Mouse (Mus musculus): Measurements from ENCODE around the gene Golga3. TPM values are rescaled to one million over a fixed set of nuclear protein-coding genes. Genes with fewer than 3 reads are reported as not detected.

Golga3 gene
- polyA plus RNA-seq, 1 experiment from 2014 or later = 8.1 TPM

DNA sequence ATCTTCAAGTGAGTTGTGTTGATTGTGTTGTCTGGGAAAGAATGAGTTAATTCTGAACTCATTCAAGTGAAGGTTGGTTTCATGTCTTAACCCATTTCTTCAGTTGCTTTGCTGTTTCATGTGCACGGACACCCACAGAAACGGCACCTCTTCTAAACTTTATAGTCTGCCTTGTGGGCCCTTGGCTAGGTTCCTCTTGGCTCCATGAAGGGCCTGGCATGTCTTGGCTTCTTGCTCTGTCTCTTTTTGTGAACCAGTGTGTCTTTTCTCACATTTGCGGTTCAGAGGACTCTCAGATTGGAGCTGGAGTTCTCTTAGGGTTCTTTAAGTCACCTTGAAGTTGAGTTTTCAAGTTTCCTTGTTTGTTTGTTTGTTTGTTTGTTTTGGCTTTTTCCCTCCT lies 48.6 kb downstream of the Golga3 start:
- no peak overlapping the region for H3K4me2 ChIP-seq (replicated peaks; ENCODE audit: low read depth)
- no peaks in the 10 kb centered on the region for H3K9me3 ChIP-seq (ENCODE audit: control insufficient read depth)
- peaks cover 52% of the 10 kb centered on the region for H3K36me3 ChIP-seq (ENCODE audit: control insufficient read depth, insufficient read depth)
- no peak overlapping the region for H3K27ac ChIP-seq (ENCODE audit: low read depth, low read length)
- no peaks in the 10 kb centered on the region for H3K4me1 ChIP-seq (replicated peaks; ENCODE audit: control insufficient read depth, insufficient read depth, low read length)
- WGBS = 92% methylated on average over 3 of the region's 3 CpGs
- TF ChIP-seq CTCF (IDR thresholded peaks at IDR 0.05; ENCODE audit: low read depth) = no peak
- H3K27me3 ChIP-seq (replicated peaks; ENCODE audit: control insufficient read depth, insufficient read depth, low read length) = no peaks in the 10 kb centered on the region
- no peak overlapping the region for H3K4me3 ChIP-seq (ENCODE audit: low read depth, low read length)
- no peak for ATAC-seq
- H3K9ac ChIP-seq (ENCODE audit: low read depth, low read length) = no peak overlapping the region

DNA sequence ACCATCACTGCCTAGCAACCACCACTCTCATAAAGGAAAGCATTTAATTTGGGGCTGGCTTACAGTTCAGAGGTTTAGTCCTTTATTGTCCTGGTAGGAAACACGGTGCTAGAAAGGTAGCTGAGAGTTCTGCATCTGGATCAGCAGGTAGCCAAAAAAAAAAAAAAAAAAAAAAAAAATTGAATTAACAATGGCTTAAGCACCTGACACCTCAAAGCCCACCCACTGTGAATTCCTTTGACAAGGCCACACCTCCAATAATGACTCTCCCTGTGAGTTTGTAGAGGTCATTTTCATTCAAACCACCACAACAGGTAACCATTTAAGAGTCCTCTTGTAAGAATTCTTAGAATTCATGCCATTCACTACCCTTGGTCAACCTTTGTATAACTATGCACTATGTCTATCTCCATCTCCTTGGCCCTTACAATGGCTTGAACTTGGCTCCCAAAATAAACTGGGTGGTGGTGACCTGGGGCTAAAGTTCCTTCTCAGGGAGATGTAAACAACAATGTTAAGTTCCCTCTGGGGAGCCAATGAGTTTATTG lies 50.9 kb downstream of the Golga3 start:
- no peak overlapping the region for H3K27ac ChIP-seq (ENCODE audit: low read depth, low read length)
- no peak overlapping the region for H3K4me3 ChIP-seq (ENCODE audit: low read depth, low read length)
- H3K9ac ChIP-seq (ENCODE audit: low read depth, low read length) = no peak overlapping the region
- no peaks in the 10 kb centered on the region for H3K27me3 ChIP-seq (replicated peaks; ENCODE audit: control insufficient read depth, insufficient read depth, low read length)
- H3K36me3 ChIP-seq (ENCODE audit: control insufficient read depth, insufficient read depth) = peaks cover 29% of the 10 kb centered on the region
- H3K9me3 ChIP-seq (ENCODE audit: control insufficient read depth) = no peaks in the 10 kb centered on the region
- WGBS = 35% methylated on average over 1 of the region's 1 CpGs
- TF ChIP-seq CTCF (IDR thresholded peaks at IDR 0.05; ENCODE audit: low read depth) = no peak
- ATAC-seq = no peak
- no peak overlapping the region for H3K4me2 ChIP-seq (replicated peaks; ENCODE audit: low read depth)
- H3K4me1 ChIP-seq (replicated peaks; ENCODE audit: control insufficient read depth, insufficient read depth, low read length) = no peaks in the 10 kb centered on the region

DNA sequence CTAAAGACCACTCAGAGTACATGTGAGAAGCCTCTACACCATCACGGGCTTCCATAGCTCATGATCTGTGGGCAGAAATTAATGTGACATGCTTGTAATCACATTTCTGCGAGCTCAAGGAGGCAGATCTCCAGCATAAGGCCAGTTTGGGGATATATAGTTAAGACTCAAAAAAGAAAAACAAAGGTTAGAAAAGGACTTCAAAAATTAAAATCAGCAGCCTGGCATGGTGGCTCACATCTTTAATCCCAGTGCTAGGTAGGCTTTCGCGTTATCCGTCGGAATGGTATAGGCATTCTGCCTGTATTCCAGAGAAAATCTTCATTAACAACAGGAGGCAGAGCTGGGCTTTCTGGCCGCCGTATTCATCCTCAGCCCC lies 53.9 kb downstream of the Golga3 start:
- TF ChIP-seq CTCF (IDR thresholded peaks at IDR 0.05; ENCODE audit: low read depth) = no peak
- Histone ChIP-seq H3K4me1 (replicated peaks; ENCODE audit: control insufficient read depth, insufficient read depth, low read length) (no peaks in the 10 kb centered on the region), H3K9ac (ENCODE audit: low read depth, low read length) (peak overlapping the region; percentile 89), H3K36me3 (ENCODE audit: control insufficient read depth, insufficient read depth) (peaks cover 6% of the 10 kb centered on the region; the same call in 1 of the 2 replicates), H3K9me3 (ENCODE audit: control insufficient read depth) (no peaks in the 10 kb centered on the region), H3K27ac (ENCODE audit: low read depth, low read length) (peak overlapping the region; percentile 93), H3K4me2 (replicated peaks; ENCODE audit: low read depth) (peak overlapping the region; percentile 70), H3K4me3 (ENCODE audit: low read depth, low read length) (peak overlapping the region; percentile 91), H3K27me3 (replicated peaks; ENCODE audit: control insufficient read depth, insufficient read depth, low read length) (no peaks in the 10 kb centered on the region)
- no peak for ATAC-seq
- WGBS = 5% methylated on average over 8 of the region's 8 CpGs

DNA sequence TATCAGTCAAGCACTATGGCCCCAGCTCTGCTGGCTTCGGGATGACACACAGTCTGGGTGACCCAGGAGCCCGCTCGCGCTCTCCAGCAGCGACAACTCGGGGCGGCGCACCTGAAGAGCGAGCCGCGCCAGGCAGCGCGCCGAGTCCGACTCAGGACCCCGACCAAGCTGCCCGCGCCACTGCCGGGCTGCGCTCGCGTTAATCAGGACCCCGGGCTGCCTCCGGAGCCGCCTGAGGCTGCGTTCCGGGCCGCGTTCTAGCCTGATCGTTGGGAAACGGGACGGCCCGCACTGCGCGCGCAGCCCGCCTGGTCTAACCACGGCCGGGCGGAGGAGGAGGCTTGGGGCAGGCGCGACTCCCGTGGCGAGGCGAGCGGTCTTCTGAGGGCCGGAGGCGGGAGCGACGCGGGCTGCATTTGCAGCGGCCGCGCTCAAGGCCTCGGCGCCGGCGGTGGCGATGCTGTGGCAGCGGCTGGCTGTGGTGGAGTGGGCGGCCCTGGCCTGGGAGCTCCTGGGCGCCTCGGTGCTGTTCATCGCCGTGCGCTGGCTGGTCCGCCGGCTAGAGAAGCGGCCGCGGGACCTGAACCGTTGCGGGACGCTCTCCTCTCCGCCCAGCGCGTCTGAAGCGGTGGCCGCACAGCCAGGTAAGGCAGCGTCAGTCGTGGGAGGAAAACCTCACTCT lies 54.4 kb downstream of the Golga3 start, which contains the start of gene Ankle2:
Gene Ankle2, plus strand, starts transcription at position 225 of the 682 bp plus-strand sequence.
- H3K36me3 ChIP-seq (ENCODE audit: control insufficient read depth, insufficient read depth) = peaks cover 6% of the 10 kb centered on the region; the same call in 1 of the 2 replicates
- peak within 1 kb of the TSS; percentile 93 for H3K27ac ChIP-seq (ENCODE audit: low read depth, low read length)
- H3K9ac ChIP-seq (ENCODE audit: low read depth, low read length) = peak within 1 kb of the TSS; percentile 89
- H3K4me1 ChIP-seq (replicated peaks; ENCODE audit: control insufficient read depth, insufficient read depth, low read length) = no peaks in the 10 kb centered on the region
- no peak for TF ChIP-seq CTCF (IDR thresholded peaks at IDR 0.05; ENCODE audit: low read depth)
- no peaks in the 10 kb centered on the region for H3K27me3 ChIP-seq (replicated peaks; ENCODE audit: control insufficient read depth, insufficient read depth, low read length)
- WGBS = under 1% methylated on average over 77 of the region's 81 CpGs
- peak; percentile 99 for ATAC-seq
- peak within 1 kb of the TSS; percentile 91 for H3K4me3 ChIP-seq (ENCODE audit: low read depth, low read length)
- H3K4me2 ChIP-seq (replicated peaks; ENCODE audit: low read depth) = peak within 1 kb of the TSS; percentile 70
- no peaks in the 10 kb centered on the region for H3K9me3 ChIP-seq (ENCODE audit: control insufficient read depth)

DNA sequence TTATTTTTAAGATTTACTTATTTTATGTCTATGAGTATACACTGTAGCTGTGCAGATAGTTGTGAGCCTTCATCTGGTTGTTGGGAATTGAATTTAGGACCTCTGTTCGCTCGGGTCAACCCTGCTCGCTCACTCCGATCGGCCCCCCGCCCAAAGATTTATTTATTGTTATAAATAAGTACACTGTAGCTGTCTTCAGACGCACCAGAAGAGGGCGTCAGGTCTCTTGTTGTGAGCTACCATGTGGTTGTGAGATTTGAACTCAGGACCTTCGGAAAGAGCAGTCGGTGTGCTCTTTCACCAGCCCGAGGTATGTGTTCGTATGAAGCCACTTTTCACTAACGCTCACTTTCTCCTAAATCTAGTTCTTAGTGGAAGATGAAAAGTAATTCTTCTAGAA lies 55.1 kb downstream of the Golga3 start:
- ATAC-seq = no peak
- peaks cover 10% of the 10 kb centered on the region for H3K36me3 ChIP-seq (ENCODE audit: control insufficient read depth, insufficient read depth)
- peak overlapping the region; percentile 91 for H3K4me3 ChIP-seq (ENCODE audit: low read depth, low read length)
- TF ChIP-seq CTCF (IDR thresholded peaks at IDR 0.05; ENCODE audit: low read depth) = peak; percentile 44; the same call in 1 of the 2 replicates
- H3K27me3 ChIP-seq (replicated peaks; ENCODE audit: control insufficient read depth, insufficient read depth, low read length) = no peaks in the 10 kb centered on the region
- H3K4me1 ChIP-seq (replicated peaks; ENCODE audit: control insufficient read depth, insufficient read depth, low read length) = no peaks in the 10 kb centered on the region
- no peak overlapping the region; the same call in 1 of the 2 replicates for H3K27ac ChIP-seq (ENCODE audit: low read depth, low read length)
- H3K9me3 ChIP-seq (ENCODE audit: control insufficient read depth) = no peaks in the 10 kb centered on the region
- H3K4me2 ChIP-seq (replicated peaks; ENCODE audit: low read depth) = peak overlapping the region; percentile 70
- peak overlapping the region; percentile 89; the same call in 1 of the 2 replicates for H3K9ac ChIP-seq (ENCODE audit: low read depth, low read length)
- WGBS = 39% methylated on average over 13 of the region's 13 CpGs

DNA sequence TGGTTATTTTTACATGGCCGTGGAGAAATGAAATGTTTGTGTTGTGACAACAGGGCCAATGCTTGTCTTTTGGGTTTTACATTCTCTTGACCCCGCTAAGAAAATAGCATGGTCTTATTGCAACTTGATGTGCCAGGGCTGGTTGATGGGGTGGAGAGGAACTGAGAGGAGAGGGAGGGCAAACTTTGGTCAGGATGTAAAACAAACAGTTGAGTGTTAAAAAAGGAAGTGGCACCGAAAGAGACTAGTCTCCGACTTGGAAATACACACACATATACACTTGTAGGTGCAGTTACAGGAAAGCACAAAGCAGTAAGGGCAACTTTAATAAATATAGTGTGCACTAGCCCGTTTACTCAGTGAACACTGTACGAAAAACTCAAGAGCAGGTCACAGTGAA lies 55.8 kb downstream of the Golga3 start:
- peak overlapping the region; percentile 70 for H3K4me2 ChIP-seq (replicated peaks; ENCODE audit: low read depth)
- no peak for ATAC-seq
- no peaks in the 10 kb centered on the region for H3K27me3 ChIP-seq (replicated peaks; ENCODE audit: control insufficient read depth, insufficient read depth, low read length)
- H3K9ac ChIP-seq (ENCODE audit: low read depth, low read length) = no peak overlapping the region
- no peak for TF ChIP-seq CTCF (IDR thresholded peaks at IDR 0.05; ENCODE audit: low read depth)
- H3K36me3 ChIP-seq (ENCODE audit: control insufficient read depth, insufficient read depth) = peaks cover 16% of the 10 kb centered on the region
- 73% methylated on average over 6 of the region's 6 CpGs for WGBS
- no peaks in the 10 kb centered on the region for H3K4me1 ChIP-seq (replicated peaks; ENCODE audit: control insufficient read depth, insufficient read depth, low read length)
- no peak overlapping the region for H3K4me3 ChIP-seq (ENCODE audit: low read depth, low read length)
- H3K27ac ChIP-seq (ENCODE audit: low read depth, low read length) = no peak overlapping the region
- H3K9me3 ChIP-seq (ENCODE audit: control insufficient read depth) = no peaks in the 10 kb centered on the region

Data from intestine, postnatal 0 days (tissue).